Mouse (Mus musculus) bone marrow macrophage, adult 2 months (primary cell): ENCODE results near the gene Akap2.

Source experiments
- CTCF ChIP-seq: IDR thresholded peaks from 2 replicates; pipeline ENCODE4 v1.5.1; 2012; ENCODE audit warnings: low read depth, mild to moderate bottlenecking, low read length, moderate library complexity
- POLR2A ChIP-seq: IDR thresholded peaks from 2 replicates; pipeline ENCODE4 v1.6.1; 2012; ENCODE audit warnings: mild to moderate bottlenecking, low read depth, low read length, borderline replicate concordance

GRCm38 (mm10) chr4:57690805-57691204 is 26.7 kb upstream of the Akap2 start:
- TF ChIP-seq CTCF (no peak), POLR2A (no peak)
